In the genomic region with DNA sequence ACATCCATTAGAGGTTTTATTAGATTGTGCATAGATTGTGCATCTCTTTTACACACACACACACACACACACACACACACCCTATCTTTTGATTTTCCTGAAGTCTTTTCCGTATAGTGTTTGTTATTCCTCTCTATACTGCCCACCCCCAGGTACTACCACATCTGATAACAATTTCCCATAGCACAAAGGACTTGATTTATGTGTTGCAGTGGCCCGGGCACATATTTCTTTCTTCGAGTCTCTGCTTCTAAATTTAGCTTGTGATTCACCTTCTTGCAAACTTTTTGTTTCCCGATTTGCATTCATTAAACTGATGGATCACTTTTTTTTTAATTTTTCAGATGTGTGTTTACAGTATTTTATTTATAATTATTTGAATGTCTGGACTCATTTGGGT, we compare ENCODE assay signal across 24 mouse cellular contexts.
DNase-seq lines count a peak whose midpoint lies in the region; ATAC-seq and TF ChIP-seq lines count a peak whose summit lies in the region.
"Had no signal": no experiment of that assay in that cellular context is flagged by ENCODE, and none has a peak within 500 bp of the region (broad histone marks: within the 10 kb centered on the region; RNA-seq: fewer than 3 reads in every experiment).

No protein-coding gene starts in this region.

- H3K27me3 ChIP-seq in forebrain, postnatal 0 days (ENCODE audit: insufficient read depth, low read length) = no peaks in the 10 kb centered on the region
- H3K27me3 ChIP-seq: CH12.LX; embryonic facial prominence, embryonic 12.5 days; forebrain, embryonic 13.5 days; forebrain, embryonic 15.5 days had no signal

- 82% methylated on average over 4 of the region's 4 CpGs for WGBS in forebrain, postnatal 0 days

- H3K27ac ChIP-seq in forebrain, postnatal 0 days (ENCODE audit: low read depth, low read length) = no peak overlapping the region
- H3K27ac ChIP-seq: embryonic facial prominence, embryonic 12.5 days; forebrain, embryonic 13.5 days; forebrain, embryonic 15.5 days had no signal

- DNase-seq in embryo, embryonic 11 days = peak; percentile 9
- no peak for DNase-seq in embryo, embryonic 10 days (ENCODE audit: low spot score)
- DNase-seq in 3T3-L1 (ENCODE audit: low read depth, low spot score) (peak; percentile 78), NIH3T3 (ENCODE audit: low read depth) (peak; percentile 67)
- peak; percentile 71 for DNase-seq in forelimb bud, embryonic 11.5 days (ENCODE audit: low read depth, low spot score)
- DNase-seq in kidney, postnatal 4 days = no peak
- DNase-seq in kidney, adult 9 months = no peak
- DNase-seq in forebrain, postnatal 0 days = no peak
- DNase-seq: adrenal gland, adult 2 months; adrenal gland, postnatal 10 days; adrenal gland, postnatal 25 days; B cell, adult 2 months; cerebellum, adult 11 months; cerebellum, adult 18-20 months; cerebellum, adult 8-10 months; cerebellum, adult 9-11 months; cerebellum, postnatal 14 days; cerebellum, postnatal 36 days had no signal

- no peaks in the 10 kb centered on the region for H3K4me1 ChIP-seq in forebrain, postnatal 0 days (ENCODE audit: insufficient read depth)
- H3K4me1 ChIP-seq: forebrain, embryonic 13.5 days; forebrain, embryonic 15.5 days had no signal

- H3K4me2 ChIP-seq in forebrain, postnatal 0 days (ENCODE audit: low read depth) = no peak overlapping the region
- H3K4me2 ChIP-seq: embryonic facial prominence, embryonic 12.5 days; forebrain, embryonic 13.5 days; forebrain, embryonic 15.5 days had no signal

- H3K9me3 ChIP-seq in forebrain, postnatal 0 days (ENCODE audit: low read length) = no peaks in the 10 kb centered on the region
- H3K9me3 ChIP-seq: embryonic facial prominence, embryonic 12.5 days; forebrain, embryonic 13.5 days; forebrain, embryonic 15.5 days; G1E had no signal

- no peaks in the 10 kb centered on the region for H3K36me3 ChIP-seq in forebrain, postnatal 0 days (ENCODE audit: insufficient read depth)
- H3K36me3 ChIP-seq: embryonic facial prominence, embryonic 12.5 days; forebrain, embryonic 15.5 days; G1E had no signal

- ATAC-seq in forebrain, postnatal 0 days = no peak
- ATAC-seq: CD4-positive, CD25-positive, alpha-beta regulatory T cell, adult 4 months; forebrain, embryonic 13.5 days; forebrain, embryonic 15.5 days had no signal

- TF ChIP-seq CTCF in forebrain, postnatal 0 days (IDR thresholded peaks at IDR 0.05; ENCODE audit: low read depth) = no peak

- H3K4me3 ChIP-seq in forebrain, postnatal 0 days (ENCODE audit: low read depth, low read length) = no peak overlapping the region
- H3K4me3 ChIP-seq: embryonic facial prominence, embryonic 12.5 days; forebrain, embryonic 13.5 days; forebrain, embryonic 15.5 days had no signal

- H3K9ac ChIP-seq in forebrain, postnatal 0 days = no peak overlapping the region
- H3K9ac ChIP-seq: embryonic facial prominence, embryonic 12.5 days; forebrain, embryonic 13.5 days; forebrain, embryonic 15.5 days had no signal

Comparison
In these comparisons a context has a peak if more than half of its experiments do, and no peak if none do; other contexts are left out.
1. DNase-seq: peak in embryo, embryonic 11 days (single experiment), 3T3-L1 (single experiment), NIH3T3 (single experiment) and forelimb bud, embryonic 11.5 days (single experiment); none in embryo, embryonic 10 days (single experiment), kidney, postnatal 4 days (0 of 2), kidney, adult 9 months (single experiment) and forebrain, postnatal 0 days (single experiment).